Mouse (Mus musculus) embryonic facial prominence, embryonic 14.5 days (tissue): ENCODE data around the gene Hypk. TPM values are rescaled to one million over a fixed set of nuclear protein-coding genes. Genes with fewer than 3 reads are reported as not detected.
"Not testable (repeated sequence)": the region's sequence is repeated elsewhere in the genome, so short reads cannot be mapped to it uniquely, and the experiment has no call there.

Experiments
- ATAC-seq: fragments of 200-750 bp; cut with Nextera tagmentation; 2 replicates; pipeline ENCODE4 v1.8.0; 2017; ENCODE audit warnings: low read depth, moderate number of reproducible peaks, moderate TSS enrichment
- DNase-seq: peaks from one replicate; pipeline ENCODE4 v3.0.0-alpha.2; 2015; ENCODE audit warnings: low spot score
- H3K27ac ChIP-seq: fragments of 300-500 bp; sonication (generic); replicated peaks from 2 replicates; pipeline ENCODE4 v1.5.1; 2014; ENCODE audit warnings: low read depth, mild to moderate bottlenecking, low read length, moderate library complexity
- H3K27me3 ChIP-seq: fragments of 300-500 bp; sonication (generic); replicated peaks from 2 replicates; pipeline ENCODE4 v1.6.1; 2014; ENCODE audit warnings: low read length; ENCODE audit not compliant: control insufficient read depth, insufficient read depth
- H3K36me3 ChIP-seq: fragments of 300-500 bp; sonication (generic); 2 replicates; pipeline ENCODE4 v1.6.1; 2014; ENCODE audit warnings: low read length, mixed read lengths; ENCODE audit not compliant: control insufficient read depth, insufficient read depth
- H3K4me1 ChIP-seq: fragments of 300-500 bp; sonication (generic); 2 replicates; pipeline ENCODE4 v1.6.1; 2014; ENCODE audit warnings: antibody characterized with exemption, low read length; ENCODE audit not compliant: control insufficient read depth, insufficient read depth
- H3K4me2 ChIP-seq: fragments of 300-500 bp; sonication (generic); 2 replicates; pipeline ENCODE4 v1.6.1; 2014; ENCODE audit warnings: low read depth, mild to moderate bottlenecking, low read length, moderate library complexity, mixed read lengths
- H3K4me3 ChIP-seq: fragments of 300-500 bp; sonication (generic); 2 replicates; pipeline ENCODE4 v1.5.1; 2014; ENCODE audit warnings: low read depth, mild to moderate bottlenecking, low read length
- H3K9ac ChIP-seq: fragments of 300-500 bp; sonication (generic); 2 replicates; pipeline ENCODE4 v1.6.1; 2014; ENCODE audit warnings: low read depth, mild to moderate bottlenecking, low read length, moderate library complexity, mixed read lengths
- H3K9me3 ChIP-seq: fragments of 300-500 bp; sonication (generic); 2 replicates; pipeline ENCODE4 v1.6.1; 2016; ENCODE audit warnings: low read length; ENCODE audit not compliant: control insufficient read depth
- WGBS: fragments of 180-500 bp; shearing (Covaris S2); extraction: QIAGEN DNeasy Blood & Tissue Kit; methylation state at CpG from one replicate; pipeline ENCODE4 v1.1.7; 2014; 5-methylcytosine and 5-hydroxymethylcytosine counted together
- polyA plus RNA-seq: library from polyadenylated mRNA; unstranded; fragments of >200 nt; fragmentation: Nextera tagmentation; extraction: Ambion mirVana; gene quantifications from 2 replicates; pipeline ENCODE4 v1.2.1, GENCODE M21; 2014

The Hypk gene
- polyA plus RNA-seq, 1 experiment from 2014 or later = 92.5 TPM

- under 1% methylated on average over 30 of the region's 54 CpGs for WGBS
- Histone ChIP-seq H3K36me3 (peaks cover 29% of the 10 kb centered on the region), H3K4me2 (peak overlapping the region; percentile 82), H3K27ac (peak overlapping the region; percentile 98), H3K4me1 (peaks cover 8% of the 10 kb centered on the region; the same call in 1 of the 2 replicates), H3K27me3 (no peaks in the 10 kb centered on the region), H3K4me3 (peak overlapping the region; percentile 98), H3K9me3 (no peaks in the 10 kb centered on the region), H3K9ac (peak overlapping the region; percentile 97)
- no peak for DNase-seq
- peak; percentile 64 for ATAC-seq
Observed at GRCm38 (mm10) chr2:121449545-121450011, 3.5 kb upstream of the Hypk start.

- ATAC-seq (no peak), DNase-seq (no peak)
Observed at GRCm38 (mm10) chr2:121450093-121450492, 3.0 kb upstream of the Hypk start.

GRCm38 (mm10) chr2:121452361-121452760, 729 bp upstream of the Hypk start:
- H3K9ac ChIP-seq = no peak overlapping the region
- H3K36me3 ChIP-seq = peaks cover 34% of the 10 kb centered on the region
- WGBS = 81% methylated on average over 4 of the region's 4 CpGs
- no peak overlapping the region for H3K4me2 ChIP-seq
- no peaks in the 10 kb centered on the region for H3K9me3 ChIP-seq
- no peak for ATAC-seq
- no peaks in the 10 kb centered on the region for H3K27me3 ChIP-seq
- H3K4me1 ChIP-seq = peaks cover 14% of the 10 kb centered on the region; the same call in 1 of the 2 replicates
- no peak overlapping the region for H3K27ac ChIP-seq
- DNase-seq = no peak
- H3K4me3 ChIP-seq = no peak overlapping the region

More at GRCm38 (mm10) chr2:121450093-121450492, 3.0 kb upstream of the Hypk start:
- H3K4me3 ChIP-seq = peak overlapping the region; percentile 98
- peak overlapping the region; percentile 82 for H3K4me2 ChIP-seq
- peaks cover 29% of the 10 kb centered on the region for H3K36me3 ChIP-seq
- H3K9me3 ChIP-seq = no peaks in the 10 kb centered on the region
- H3K4me1 ChIP-seq = peaks cover 8% of the 10 kb centered on the region; the same call in 1 of the 2 replicates
- H3K9ac ChIP-seq = peak overlapping the region; percentile 97
- H3K27me3 ChIP-seq = no peaks in the 10 kb centered on the region
- WGBS = 1% methylated on average over 7 of the region's 7 CpGs
- peak overlapping the region; percentile 98 for H3K27ac ChIP-seq

GRCm38 (mm10) chr2:121453917-121454316, 827 bp downstream of the Hypk start:
- no peak for ATAC-seq
- H3K27ac ChIP-seq = no peak overlapping the region
- H3K36me3 ChIP-seq = peaks cover 41% of the 10 kb centered on the region

GRCm38 (mm10) chr2:121455534-121455933, 2.4 kb downstream of the Hypk start:
- Histone ChIP-seq H3K9ac (no peak overlapping the region), H3K9me3 (no peaks in the 10 kb centered on the region), H3K4me2 (no peak overlapping the region), H3K36me3 (peaks cover 57% of the 10 kb centered on the region), H3K27me3 (no peaks in the 10 kb centered on the region), H3K4me1 (peaks cover 15% of the 10 kb centered on the region; the same call in 1 of the 2 replicates), H3K27ac (no peak overlapping the region), H3K4me3 (no peak overlapping the region)
- ATAC-seq (no peak), DNase-seq (no peak)
- 73% methylated on average over 5 of the region's 5 CpGs for WGBS

More at GRCm38 (mm10) chr2:121453917-121454316, 827 bp downstream of the Hypk start:
- H3K9ac ChIP-seq = no peak overlapping the region
- no peak overlapping the region for H3K4me3 ChIP-seq
- H3K4me2 ChIP-seq = no peak overlapping the region
- DNase-seq = no peak
- 88% methylated on average over 6 of the region's 6 CpGs for WGBS
- peaks cover 15% of the 10 kb centered on the region; the same call in 1 of the 2 replicates for H3K4me1 ChIP-seq
- H3K9me3 ChIP-seq = no peaks in the 10 kb centered on the region
- H3K27me3 ChIP-seq = no peaks in the 10 kb centered on the region

- Histone ChIP-seq H3K4me3 (peak within 1 kb of the TSS; percentile 64), H3K9me3 (no peaks in the 10 kb centered on the region), H3K27me3 (no peaks in the 10 kb centered on the region), H3K36me3 (peaks cover 52% of the 10 kb centered on the region), H3K9ac (peak within 1 kb of the TSS; percentile 71), H3K4me1 (peaks cover 11% of the 10 kb centered on the region; the same call in 1 of the 2 replicates), H3K4me2 (peak within 1 kb of the TSS; percentile 61), H3K27ac (peak within 1 kb of the TSS; percentile 78)
- ATAC-seq (peak; percentile 94), DNase-seq (peak; percentile 95)
- 4% methylated on average over 41 of the region's 41 CpGs for WGBS
Observed at GRCm38 (mm10) chr2:121456692-121457642, 3.9 kb downstream of the Hypk start, which contains the start of gene Serinc4. Gene Serinc4 (minus strand): TSS chr2:121456781.

GRCm38 (mm10) chr2:121460071-121460470, 7.0 kb downstream of the Hypk start:
- WGBS = 75% methylated on average over 2 of the region's 2 CpGs
- peaks cover 31% of the 10 kb centered on the region for H3K36me3 ChIP-seq
- no peak overlapping the region for H3K9ac ChIP-seq
- H3K4me2 ChIP-seq = no peak overlapping the region
- H3K27me3 ChIP-seq = no peaks in the 10 kb centered on the region
- ATAC-seq (no peak), DNase-seq (no peak)
- H3K9me3 ChIP-seq = no peaks in the 10 kb centered on the region
- no peak overlapping the region for H3K27ac ChIP-seq
- no peak overlapping the region for H3K4me3 ChIP-seq
- peaks cover 11% of the 10 kb centered on the region; the same call in 1 of the 2 replicates for H3K4me1 ChIP-seq

- H3K4me2 ChIP-seq = not testable (repeated sequence)
Observed at GRCm38 (mm10) chr2:121468982-121469381, 15.9 kb downstream of the Hypk start.

More at GRCm38 (mm10) chr2:121468982-121469381, 15.9 kb downstream of the Hypk start:
- not testable (repeated sequence) for ATAC-seq, H3K4me3 ChIP-seq, H3K4me1 ChIP-seq, H3K9me3 ChIP-seq, H3K9ac ChIP-seq, H3K27me3 ChIP-seq, H3K36me3 ChIP-seq, DNase-seq, H3K27ac ChIP-seq
- WGBS = 70% methylated on average over 2 of the region's 6 CpGs
